Mouse (Mus musculus) stomach, embryonic 14.5 days (tissue): ENCODE measurements around the gene Tfr2. TPM values are rescaled to one million over a fixed set of nuclear protein-coding genes. Genes with fewer than 3 reads are reported as not detected.

ENCODE experiments used
- ATAC-seq: fragments of 200-750 bp; cut with Nextera tagmentation; 2 replicates; pipeline ENCODE4 v1.8.0; 2017; ENCODE audit warnings: low read depth, moderate TSS enrichment; ENCODE audit not compliant: insufficient number of reproducible peaks, insufficient read depth, low FRiP score
- H3K27ac ChIP-seq: fragments of 300-500 bp; sonication (generic); 2 replicates; pipeline ENCODE4 v1.5.1; 2014; ENCODE audit warnings: mild to moderate bottlenecking, low read length, moderate library complexity, mixed read lengths
- H3K27me3 ChIP-seq: fragments of 300-500 bp; sonication (generic); 2 replicates; pipeline ENCODE4 v1.6.1; 2014; ENCODE audit warnings: low read length, control low read depth, mixed read lengths; ENCODE audit not compliant: control insufficient read depth, insufficient read depth
- H3K36me3 ChIP-seq: fragments of 300-500 bp; sonication (generic); 2 replicates; pipeline ENCODE4 v1.6.1; 2014; ENCODE audit warnings: mild to moderate bottlenecking, control low read depth, low read length, moderate library complexity, mixed read lengths; ENCODE audit not compliant: control insufficient read depth, insufficient read depth
- H3K4me1 ChIP-seq: fragments of 300-500 bp; sonication (generic); 2 replicates; pipeline ENCODE4 v1.6.1; 2014; ENCODE audit warnings: low read length, control low read depth, mixed read lengths; ENCODE audit not compliant: control insufficient read depth, insufficient read depth
- H3K4me2 ChIP-seq: fragments of 300-500 bp; sonication (generic); replicated peaks from 2 replicates; pipeline ENCODE4 v1.6.1; 2014; ENCODE audit warnings: low read depth, low read length, control low read depth
- H3K4me3 ChIP-seq: fragments of 300-500 bp; sonication (generic); 2 replicates; pipeline ENCODE4 v1.5.1; 2014; ENCODE audit warnings: low read depth, low read length, control low read depth
- H3K9ac ChIP-seq: fragments of 300-500 bp; sonication (generic); replicated peaks from 2 replicates; pipeline ENCODE4 v1.6.1; 2014; ENCODE audit warnings: low read depth, mild to moderate bottlenecking, control low read depth, low read length, moderate library complexity, mixed read lengths
- H3K9me3 ChIP-seq: fragments of 300-500 bp; sonication (generic); 2 replicates; pipeline ENCODE4 v1.6.1; 2016; ENCODE audit warnings: low read depth, low read length, control low read depth; ENCODE audit not compliant: control insufficient read depth
- WGBS: fragments of 180-500 bp; shearing (Covaris S2); extraction: QIAGEN DNeasy Blood & Tissue Kit; methylation state at CpG from one replicate; pipeline ENCODE4 v1.1.7; 2014; 5-methylcytosine and 5-hydroxymethylcytosine counted together
- polyA plus RNA-seq: library from polyadenylated mRNA; unstranded; fragments of >200 nt; fragmentation: Nextera tagmentation; extraction: Ambion mirVana; gene quantifications from 2 replicates; pipeline ENCODE4 v1.2.1, GENCODE M21; 2014

Tfr2 gene
- polyA plus RNA-seq, result 0.43 and 0.46 TPM in 2 replicates

DNA sequence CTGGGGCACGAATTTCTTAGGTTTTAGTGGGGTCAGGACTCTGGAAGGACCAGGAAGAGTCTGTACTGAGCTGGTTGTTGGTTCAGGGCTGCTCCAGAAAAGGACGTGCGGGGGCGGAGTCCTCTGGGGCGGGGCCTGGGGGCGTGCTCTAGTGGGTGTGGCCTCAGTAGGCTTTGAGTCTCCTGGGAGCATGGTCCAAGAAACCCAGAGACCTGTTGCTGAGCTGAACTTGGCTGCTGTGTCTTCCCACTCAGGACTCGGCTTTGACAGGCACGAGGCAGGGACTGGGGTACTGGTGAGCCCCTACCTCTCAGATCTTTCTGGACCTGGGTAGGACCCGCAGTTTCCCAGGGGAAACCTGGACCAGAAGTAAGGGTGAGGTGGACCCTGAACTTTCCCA lies at the start of gene Tfr2:
Gene Tfr2, plus strand, starts transcription at position 176 of the 400 bp plus-strand sequence.
- Histone ChIP-seq H3K9ac (no peak within 1 kb of the TSS), H3K27me3 (no peaks in the 10 kb centered on the region), H3K4me3 (no peak within 1 kb of the TSS), H3K4me1 (no peaks in the 10 kb centered on the region), H3K9me3 (no peaks in the 10 kb centered on the region), H3K4me2 (no peak within 1 kb of the TSS), H3K27ac (no peak within 1 kb of the TSS), H3K36me3 (no peaks in the 10 kb centered on the region)
- peak; percentile 59 for ATAC-seq
- WGBS, result 26% methylated on average over 9 of the region's 9 CpGs

GRCm38 (mm10) chr5:137521861-137522260 lies 47.8 kb upstream of the Tfr2 start:
- H3K4me1 ChIP-seq, result 0 out of 2 replicates have a peak, but pooled peaks cover 2% of the 10 kb centered on the region
- 71% methylated on average over 9 of the region's 9 CpGs for WGBS
- H3K27ac ChIP-seq, result no peak overlapping the region
- peaks cover 88% of the 10 kb centered on the region for H3K36me3 ChIP-seq
- no peak overlapping the region for H3K4me3 ChIP-seq
- no peaks in the 10 kb centered on the region for H3K27me3 ChIP-seq
- no peak for ATAC-seq
- no peaks in the 10 kb centered on the region for H3K9me3 ChIP-seq
- no peak overlapping the region for H3K9ac ChIP-seq
- H3K4me2 ChIP-seq, result no peak overlapping the region

DNA sequence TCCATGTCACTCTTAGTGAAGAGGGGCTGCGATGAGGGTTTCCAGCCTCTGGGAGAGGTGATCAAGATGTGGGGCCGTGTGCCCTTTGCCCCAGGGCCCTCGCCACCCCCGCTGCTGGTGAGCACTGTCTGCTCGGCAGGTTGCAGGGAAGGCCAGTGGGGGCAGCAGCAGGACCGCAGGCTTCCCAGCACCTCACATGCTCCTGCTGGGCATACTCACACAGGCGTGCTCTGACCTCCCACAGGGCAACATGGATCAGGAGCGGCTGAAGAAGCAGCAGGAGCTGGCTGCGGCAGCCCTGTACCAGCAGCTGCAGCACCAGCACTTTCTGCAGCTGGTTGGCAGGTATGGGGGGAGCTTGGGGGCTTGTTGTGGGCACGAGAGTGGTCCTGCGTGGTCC lies 46.9 kb upstream of the Tfr2 start:
- WGBS, result 73% methylated on average over 11 of the region's 11 CpGs
- ATAC-seq, result no peak

DNA sequence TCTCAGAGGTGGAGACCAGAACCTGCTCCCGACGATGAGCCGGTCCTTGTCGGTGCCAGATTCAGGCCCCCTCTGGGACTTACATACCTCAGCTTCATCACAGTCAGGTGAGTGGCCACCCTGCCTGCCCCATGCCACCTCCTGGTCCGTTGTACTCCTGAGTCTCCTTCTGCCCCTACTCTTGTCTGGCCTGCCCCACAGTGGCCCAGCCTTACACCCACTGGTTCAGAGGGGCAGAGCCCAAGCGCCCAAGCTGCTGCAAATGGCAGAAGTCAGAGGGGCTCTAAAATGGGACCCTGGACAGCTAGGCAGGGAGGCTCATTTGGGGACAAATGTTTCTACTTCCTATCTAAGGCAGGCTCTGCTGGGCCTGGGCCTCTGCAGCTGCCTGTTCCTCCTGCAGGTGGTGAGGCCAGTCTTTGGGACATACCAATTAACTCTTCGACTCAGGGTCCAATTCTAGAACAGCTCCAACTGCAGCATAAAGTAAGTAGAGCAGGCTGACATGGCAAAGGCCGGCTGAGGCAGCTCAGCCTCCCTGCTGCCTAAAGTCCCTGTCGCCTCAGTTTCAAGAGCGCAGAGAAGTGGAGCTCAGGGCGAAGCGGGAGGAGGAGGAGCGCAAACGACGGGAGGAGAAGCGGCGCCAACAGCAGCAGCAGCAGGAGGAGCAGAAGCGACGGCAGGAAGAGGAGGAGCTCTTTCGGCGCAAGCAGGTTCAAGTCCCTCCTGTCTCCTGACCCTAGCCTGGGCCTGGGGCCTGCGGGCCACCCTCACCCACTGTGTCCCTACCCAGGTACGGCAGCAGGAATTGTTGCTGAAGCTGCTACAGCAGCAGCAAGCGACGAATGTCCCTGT lies 46.0 kb upstream of the Tfr2 start:
- H3K9ac ChIP-seq, result no peak overlapping the region
- H3K4me3 ChIP-seq, result no peak overlapping the region
- H3K36me3 ChIP-seq, result peaks cover 96% of the 10 kb centered on the region
- H3K4me2 ChIP-seq, result no peak overlapping the region
- 88% methylated on average over 25 of the region's 25 CpGs for WGBS
- H3K9me3 ChIP-seq, result no peaks in the 10 kb centered on the region
- H3K27ac ChIP-seq, result no peak overlapping the region
- H3K27me3 ChIP-seq, result no peaks in the 10 kb centered on the region
- no peak for ATAC-seq
- 0 out of 2 replicates have a peak, but pooled peaks cover 2% of the 10 kb centered on the region for H3K4me1 ChIP-seq

More for the DNA sequence above, 46.9 kb upstream of the Tfr2 start:
- no peaks in the 10 kb centered on the region for H3K9me3 ChIP-seq
- 0 out of 2 replicates have a peak, but pooled peaks cover 2% of the 10 kb centered on the region for H3K4me1 ChIP-seq
- no peak overlapping the region for H3K9ac ChIP-seq
- H3K36me3 ChIP-seq, result peaks cover 92% of the 10 kb centered on the region
- no peak overlapping the region for H3K4me2 ChIP-seq
- H3K4me3 ChIP-seq, result no peak overlapping the region
- no peak overlapping the region for H3K27ac ChIP-seq
- no peaks in the 10 kb centered on the region for H3K27me3 ChIP-seq

GRCm38 (mm10) chr5:137524251-137524515 lies 45.5 kb upstream of the Tfr2 start:
- WGBS, result 88% methylated on average over 8 of the region's 8 CpGs
- Histone ChIP-seq H3K27me3 (no peaks in the 10 kb centered on the region), H3K9me3 (no peaks in the 10 kb centered on the region), H3K9ac (no peak overlapping the region), H3K27ac (no peak overlapping the region), H3K4me2 (no peak overlapping the region), H3K4me1 (0 out of 2 replicates have a peak, but pooled peaks cover 2% of the 10 kb centered on the region), H3K36me3 (peaks cover 96% of the 10 kb centered on the region), H3K4me3 (no peak overlapping the region)
- no peak for ATAC-seq

GRCm38 (mm10) chr5:137524671-137525070 lies 45.0 kb upstream of the Tfr2 start:
- H3K36me3 ChIP-seq, result peaks cover 96% of the 10 kb centered on the region
- H3K4me2 ChIP-seq, result no peak overlapping the region
- no peak for ATAC-seq
- no peak overlapping the region for H3K27ac ChIP-seq
- H3K9ac ChIP-seq, result no peak overlapping the region
- no peak overlapping the region for H3K4me3 ChIP-seq
- no peaks in the 10 kb centered on the region for H3K27me3 ChIP-seq
- 87% methylated on average over 13 of the region's 13 CpGs for WGBS
- 0 out of 2 replicates have a peak, but pooled peaks cover 3% of the 10 kb centered on the region for H3K4me1 ChIP-seq
- H3K9me3 ChIP-seq, result no peaks in the 10 kb centered on the region

DNA sequence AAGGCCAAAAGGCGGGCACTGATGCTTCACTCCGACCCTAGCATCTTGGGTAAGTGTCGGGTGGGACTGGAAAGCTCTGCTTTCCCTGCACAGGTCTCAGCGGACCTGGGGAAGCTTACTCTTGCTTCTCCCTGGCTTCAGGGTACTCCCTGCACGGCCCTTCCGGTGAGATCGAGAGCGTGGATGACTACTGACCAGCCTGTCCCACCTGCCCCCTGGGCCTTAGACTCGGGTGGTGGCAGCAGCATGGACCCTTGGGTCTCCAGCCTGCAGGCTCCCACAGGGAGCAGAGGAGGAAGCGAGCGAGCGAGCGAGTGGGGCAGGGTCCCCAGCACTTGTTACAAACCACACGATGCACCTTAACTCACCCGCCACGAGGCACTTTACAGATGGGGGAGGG lies 44.1 kb upstream of the Tfr2 start:
- no peaks in the 10 kb centered on the region for H3K27me3 ChIP-seq
- H3K27ac ChIP-seq, result no peak overlapping the region
- H3K9ac ChIP-seq, result no peak overlapping the region
- peaks cover 94% of the 10 kb centered on the region for H3K36me3 ChIP-seq
- H3K4me1 ChIP-seq, result 0 out of 2 replicates have a peak, but pooled peaks cover 6% of the 10 kb centered on the region
- WGBS, result 73% methylated on average over 16 of the region's 16 CpGs
- no peak overlapping the region for H3K4me2 ChIP-seq
- no peaks in the 10 kb centered on the region for H3K9me3 ChIP-seq
- no peak overlapping the region for H3K4me3 ChIP-seq
- no peak for ATAC-seq

DNA sequence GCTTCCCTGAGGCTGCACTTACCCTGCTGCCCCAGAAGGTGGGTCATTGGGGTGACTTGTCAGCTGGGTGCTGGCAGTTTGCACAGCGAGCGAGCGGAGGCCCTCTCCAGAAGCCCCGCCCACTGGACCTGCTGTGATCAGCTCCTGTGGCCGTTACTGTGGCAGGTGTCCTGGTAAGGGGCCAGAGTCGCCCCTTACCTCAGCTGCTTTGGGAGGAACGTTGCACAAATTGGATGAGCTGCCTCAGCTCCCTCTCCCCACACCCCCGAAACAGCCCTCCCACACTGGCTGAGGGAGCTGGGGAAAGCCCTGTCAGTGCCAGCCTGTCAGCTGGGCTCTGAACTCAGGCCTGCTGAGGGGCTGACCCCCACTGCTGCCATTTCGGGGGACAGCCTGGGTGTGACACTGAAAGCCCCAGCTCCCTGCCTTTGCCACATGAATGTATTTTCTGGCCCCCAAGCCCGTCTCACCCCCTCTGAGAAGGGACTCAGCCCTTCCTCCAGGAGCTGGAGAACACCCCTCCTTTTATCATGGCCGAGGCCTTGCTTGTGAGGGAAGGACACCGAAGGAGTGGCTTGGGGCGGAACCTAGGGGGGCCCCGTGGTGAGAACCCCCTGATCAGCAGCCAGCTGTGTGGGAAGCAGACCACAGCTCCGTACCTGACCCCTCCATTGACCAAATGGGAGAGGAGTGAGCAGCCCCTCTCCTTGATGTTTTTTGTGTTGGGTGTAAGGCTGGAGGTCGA lies 43.3 kb upstream of the Tfr2 start:
- Histone ChIP-seq H3K36me3 (peaks cover 86% of the 10 kb centered on the region), H3K4me1 (0 out of 2 replicates have a peak, but pooled peaks cover 6% of the 10 kb centered on the region), H3K27ac (no peak overlapping the region), H3K9me3 (no peaks in the 10 kb centered on the region), H3K27me3 (no peaks in the 10 kb centered on the region), H3K9ac (no peak overlapping the region), H3K4me3 (no peak overlapping the region), H3K4me2 (no peak overlapping the region)
- 41% methylated on average over 16 of the region's 16 CpGs for WGBS
- ATAC-seq, result no peak
